Mouse (Mus musculus): ENCODE measurements around the gene Wnt16.

GRCm38 (mm10) chr6:22243321-22243720, 44.7 kb upstream of the Wnt16 start:
- no peak for TF ChIP-seq EP300 (IDR thresholded peaks at IDR 0.05; ENCODE audit: low read depth)
- no peak for TF ChIP-seq CTCF (IDR thresholded peaks at IDR 0.05; ENCODE audit: low read depth)

Data from heart, postnatal 0 days (tissue).